Mouse (Mus musculus) layer of hippocampus, adult 18-20 months (tissue): Measurements from ENCODE around the gene Smad5. TPM values are rescaled to one million over a fixed set of nuclear protein-coding genes. Genes with fewer than 3 reads are reported as not detected.

Source experiments
- total RNA-seq, 2 experiments: library from RNA; stranded (reverse); gene quantifications; 2 replicates each; pipeline ENCODE4 v1.2.3; 2021

Smad5 gene
- total RNA-seq, 2 experiments from 2014 or later, result 26.0 to 26.4 TPM

Other genes with a start within 250 kb of the Smad5 start
- not detected for gene Il9, start 220.8 kb upstream of the Smad5 start, total RNA-seq
- 1 to 10 TPM; 6.7 to 8.5 TPM for gene Fbxl21, start 180.5 kb upstream of the Smad5 start, total RNA-seq
- not detected for gene Lect2, start 154.5 kb upstream of the Smad5 start, total RNA-seq
- 1 to 10 TPM; 2.4 to 3.2 TPM for gene Tgfbi, start 93.5 kb upstream of the Smad5 start, total RNA-seq
- 1 to 10 TPM; 1.3 to 1.5 TPM for gene Gm45623, start 50.8 kb downstream of the Smad5 start, total RNA-seq
- 1 to 10 TPM; 2.1 to 2.9 TPM for gene Trpc7, start 193.0 kb downstream of the Smad5 start, total RNA-seq